Mouse (Mus musculus) activated CD4-positive, CD25-positive, alpha-beta regulatory T cell, adult 4 months (primary cell): Measurements from ENCODE around the gene Mef2b. TPM values are rescaled to one million over a fixed set of nuclear protein-coding genes. Genes with fewer than 3 reads are reported as not detected.

Experiments
- ATAC-seq: one replicate; pipeline ENCODE4 v1.8.0; 2017
- polyA plus RNA-seq, 2 experiments: library from polyadenylated mRNA; unstranded; fragments of 100-300 nt; shearing (Covaris generic); gene quantifications; one replicate each; pipeline ENCODE4 v1.2.1; 2017

Gene Mef2b
- not detected for polyA plus RNA-seq

- ATAC-seq, result peak; percentile 90
Measured at GRCm38 (mm10) chr8:70139026-70139857, at the start of gene Mef2b, which contains the start of the genes Rfxank and Borcs8. Mef2b (plus strand) TSS chr8:70139711. Rfxank (minus strand) TSS chr8:70139154. Borcs8 (plus strand) TSS chr8:70139499.

GRCm38 (mm10) chr8:70092786-70093185 is 46.7 kb upstream of the Mef2b start:
- ATAC-seq, result no peak

DNA sequence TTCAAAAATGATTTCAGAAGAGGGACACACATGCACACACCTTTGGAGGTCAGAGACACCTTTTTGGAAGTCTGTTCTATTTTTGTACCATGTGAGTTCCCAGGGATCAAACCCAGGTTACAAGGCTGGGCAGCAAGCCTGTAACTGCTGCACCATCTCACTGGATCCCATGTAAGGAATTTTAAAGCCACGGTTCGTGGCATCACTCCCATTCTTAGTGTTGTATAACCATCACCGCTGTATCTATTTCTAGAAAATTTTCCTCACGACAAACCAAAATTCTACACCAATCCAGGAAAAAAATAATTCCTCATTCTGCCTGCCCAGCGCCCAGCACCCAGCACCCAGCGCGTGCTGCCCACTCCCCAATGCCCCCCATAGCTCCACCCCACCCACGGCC is 40.2 kb upstream of the Mef2b start:
- ATAC-seq, result no peak

DNA sequence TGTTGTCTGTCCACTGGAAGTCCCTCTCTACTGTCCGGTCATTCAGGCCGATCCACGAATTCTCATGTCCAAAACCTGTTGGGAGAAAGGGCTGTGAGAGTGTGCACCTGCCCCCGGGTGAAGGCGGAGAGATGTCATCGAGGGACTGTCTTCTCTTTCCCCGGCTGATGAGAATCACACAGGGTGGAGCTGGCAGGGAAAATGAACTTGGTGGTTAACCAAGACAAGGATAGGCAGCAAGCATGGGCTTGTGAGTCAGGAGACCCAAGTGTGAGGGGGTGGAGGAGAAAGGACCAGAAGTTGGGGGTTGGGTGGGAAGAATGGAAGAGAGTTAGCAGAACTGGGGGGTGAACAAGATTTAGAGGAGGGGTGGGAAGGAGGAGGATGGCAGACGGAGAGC is 39.3 kb upstream of the Mef2b start:
- ATAC-seq, result no peak

- peak; percentile 73 for ATAC-seq
Measured at GRCm38 (mm10) chr8:70104506-70104905, 35.0 kb upstream of the Mef2b start.

DNA sequence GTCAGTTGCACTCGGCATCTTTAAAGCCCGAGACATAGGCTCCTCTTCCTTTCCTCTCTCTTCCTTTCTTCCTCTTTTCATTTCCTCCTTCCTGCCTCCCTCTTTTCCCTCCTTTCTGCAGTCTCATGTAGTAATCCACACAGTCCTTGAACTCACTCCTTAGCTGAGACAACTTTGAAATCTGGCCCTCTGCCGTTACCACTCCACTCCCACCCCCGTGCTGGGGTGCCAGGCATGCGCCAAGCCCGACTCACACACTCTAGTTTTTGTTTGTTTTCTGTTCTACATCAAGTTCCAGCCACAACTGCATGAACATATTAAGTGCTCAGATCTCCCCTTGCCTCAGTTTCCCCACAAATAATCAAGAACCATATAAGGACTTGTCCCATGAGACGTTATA is 34.6 kb upstream of the Mef2b start:
- no peak for ATAC-seq

- no peak for ATAC-seq
Measured at GRCm38 (mm10) chr8:70110451-70110850, 29.1 kb upstream of the Mef2b start.

DNA sequence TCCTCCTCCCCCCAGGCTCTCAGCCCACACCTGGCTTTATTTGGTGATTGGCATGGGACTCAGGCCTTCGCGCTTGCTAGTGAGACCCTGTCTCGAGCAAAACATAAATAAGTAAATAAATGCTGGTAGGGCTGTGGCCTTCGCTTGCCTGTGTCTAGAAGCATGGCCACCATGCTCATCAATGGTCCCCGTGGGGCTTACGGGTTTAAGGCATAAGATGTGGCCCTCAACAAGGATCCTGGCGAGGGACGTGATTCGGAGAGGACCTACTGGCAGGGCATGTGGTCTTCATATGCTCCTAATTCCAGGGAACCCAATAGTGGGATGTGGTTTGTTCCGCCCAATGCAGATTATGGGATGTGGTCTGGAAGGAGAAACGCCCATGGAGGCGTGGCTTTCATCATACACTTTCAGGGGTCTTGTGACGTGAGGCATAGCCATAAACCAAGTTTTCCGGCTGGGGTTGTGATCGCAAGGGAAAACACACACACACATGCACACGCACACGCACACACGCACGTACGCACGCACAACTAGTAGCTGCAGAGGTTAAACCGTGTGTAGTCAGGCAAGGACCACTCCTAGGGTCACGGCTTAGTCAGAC is 28.2 kb upstream of the Mef2b start:
- no peak for ATAC-seq

- ATAC-seq, result no peak
Measured at GRCm38 (mm10) chr8:70112401-70113016, 27.0 kb upstream of the Mef2b start.

- ATAC-seq, result no peak
Measured at GRCm38 (mm10) chr8:70114488-70114887, 25.0 kb upstream of the Mef2b start.

GRCm38 (mm10) chr8:70114892-70115291 is 24.6 kb upstream of the Mef2b start:
- no peak for ATAC-seq

GRCm38 (mm10) chr8:70117611-70118010 is 21.9 kb upstream of the Mef2b start:
- ATAC-seq, result no peak

DNA sequence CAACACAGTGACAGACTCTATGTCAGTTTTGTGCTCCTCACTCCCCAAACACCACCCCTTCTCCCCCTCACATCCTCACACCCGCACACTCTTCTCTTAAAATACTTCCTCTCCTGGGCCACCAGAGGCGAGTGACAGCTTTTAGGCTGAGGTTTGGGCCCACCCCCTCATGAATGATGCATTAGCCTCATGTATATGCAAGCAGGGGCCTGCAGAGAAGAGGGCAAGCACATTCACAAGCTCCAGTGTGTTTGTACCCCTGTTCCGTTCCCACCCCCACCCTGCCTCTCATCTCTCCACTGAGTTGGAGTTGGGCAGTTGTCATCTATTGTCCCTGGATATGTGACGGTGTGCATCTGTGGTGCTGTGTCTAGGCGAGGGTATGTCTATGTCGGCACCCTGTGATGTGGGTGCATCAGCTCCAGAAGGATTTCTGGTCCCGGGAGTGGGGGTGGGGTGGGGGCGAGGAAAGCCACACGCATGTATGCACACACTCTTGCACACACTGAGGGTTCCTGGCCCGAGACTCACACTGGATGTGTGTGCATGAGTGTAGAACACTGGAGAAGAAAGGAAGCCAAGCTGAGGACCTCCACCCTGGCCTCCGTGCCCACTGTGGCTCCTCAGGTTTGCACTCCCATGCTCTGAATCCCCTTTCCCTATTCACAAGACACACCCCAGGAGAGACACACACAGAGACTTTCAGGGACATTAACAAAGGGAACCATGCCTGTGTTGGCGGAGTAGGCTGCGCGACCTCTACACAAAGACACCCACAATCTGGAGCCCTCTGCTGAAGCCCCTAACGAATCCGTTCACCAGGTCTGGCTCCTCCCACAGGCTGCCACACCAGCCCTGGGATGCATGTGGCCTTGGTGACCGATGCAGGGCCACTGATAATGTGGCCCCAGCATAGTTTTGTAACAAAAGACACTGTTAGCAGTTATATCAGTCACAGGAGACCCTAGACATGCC is 20.5 kb upstream of the Mef2b start:
- no peak for ATAC-seq

- ATAC-seq, result no peak
Measured at GRCm38 (mm10) chr8:70120667-70121066, 18.8 kb upstream of the Mef2b start, which contains the start of gene Ncan. Ncan (minus strand) TSS chr8:70120873.

GRCm38 (mm10) chr8:70122863-70123262 is 16.6 kb upstream of the Mef2b start:
- peak; percentile 43 for ATAC-seq

GRCm38 (mm10) chr8:70124992-70125391 is 14.5 kb upstream of the Mef2b start:
- ATAC-seq, result no peak

- no peak for ATAC-seq
Measured at GRCm38 (mm10) chr8:70128435-70128834, 11.1 kb upstream of the Mef2b start.

DNA sequence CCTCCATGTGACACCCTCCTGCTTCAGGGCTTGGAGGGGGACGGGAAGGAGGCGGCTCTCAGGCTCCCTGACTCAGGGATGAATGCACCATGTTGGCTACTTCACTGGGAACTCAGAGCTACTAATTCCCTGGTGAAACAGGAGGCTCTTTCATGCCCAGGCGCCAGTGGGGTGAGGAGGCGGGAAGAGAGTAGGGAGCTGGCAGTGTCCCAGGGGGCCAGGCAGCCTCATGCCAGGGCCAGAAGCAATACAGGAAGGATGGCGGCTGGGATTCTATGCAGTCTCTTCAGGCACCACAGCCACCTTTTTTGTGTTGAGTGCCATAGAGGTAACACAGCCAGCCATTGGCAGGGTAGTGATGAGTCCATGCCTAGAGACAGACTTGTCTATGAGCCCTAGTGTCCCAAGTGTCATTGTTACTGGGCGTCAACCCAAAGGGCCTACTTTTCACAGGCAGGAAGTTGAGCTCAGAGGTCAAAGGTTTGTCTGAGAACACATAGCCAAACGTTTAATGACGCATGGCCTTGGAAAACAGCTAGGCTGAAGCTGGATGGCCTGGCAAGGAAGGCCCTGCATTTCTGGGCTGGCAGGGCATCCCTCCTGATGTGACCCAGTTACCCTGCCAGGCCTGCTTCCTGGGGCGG is 10.1 kb upstream of the Mef2b start:
- no peak for ATAC-seq

DNA sequence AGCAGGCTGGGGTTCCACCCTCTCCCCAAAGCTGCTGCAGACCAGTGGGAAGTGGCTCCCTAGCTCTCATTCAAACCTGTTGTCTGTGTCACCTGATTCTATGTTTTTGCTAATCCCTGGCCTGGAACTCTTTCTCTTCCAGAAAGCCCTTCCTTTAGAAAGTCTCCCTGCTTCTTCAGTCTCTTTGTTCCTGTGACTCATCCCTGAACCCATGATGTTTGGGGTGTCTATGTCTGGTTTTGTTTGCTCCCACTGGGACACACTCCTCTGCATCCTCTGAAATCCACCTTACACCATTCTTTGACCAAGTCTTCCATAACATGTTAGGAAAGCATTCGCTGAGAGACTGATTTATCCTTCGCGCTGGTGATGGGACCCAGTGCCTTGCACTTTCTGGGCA is 9.4 kb upstream of the Mef2b start:
- ATAC-seq, result no peak

DNA sequence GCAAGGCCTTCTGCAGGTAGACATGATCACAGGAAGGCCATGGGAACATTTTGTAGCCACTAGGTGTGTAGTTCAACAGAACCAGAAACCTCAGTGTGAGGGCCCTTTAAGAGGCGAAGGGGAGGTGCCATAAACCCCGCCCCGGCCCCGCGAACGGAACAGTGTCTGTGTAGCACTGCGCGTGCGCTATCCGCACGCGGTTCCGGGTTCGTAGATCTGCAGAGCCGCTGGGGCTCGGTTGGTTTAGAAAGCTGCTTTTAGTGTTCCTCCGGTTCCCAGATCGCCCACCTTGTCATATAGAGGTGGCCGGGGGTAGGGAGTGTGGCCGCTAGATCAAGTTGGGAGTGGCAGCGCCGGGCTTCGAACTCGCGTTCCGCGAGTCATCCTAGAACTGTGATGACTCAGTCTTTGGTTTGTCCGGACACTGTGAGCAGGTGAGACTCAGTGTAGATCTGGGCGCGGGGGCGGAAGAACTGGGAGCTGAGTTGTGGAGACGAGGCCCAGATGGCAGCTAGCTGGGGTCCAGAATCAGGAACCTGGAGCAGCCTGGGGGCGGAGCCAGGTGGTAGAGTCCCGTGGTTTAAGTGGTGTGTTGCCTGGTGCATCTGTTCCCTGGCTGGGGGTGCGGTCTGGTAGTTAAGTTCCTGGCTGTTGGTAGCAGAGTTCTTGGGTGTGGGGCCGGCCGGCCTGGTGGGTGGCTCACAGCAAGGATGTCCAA is 8.2 kb upstream of the Mef2b start, which contains the start of gene Nr2c2ap:
Gene Nr2c2ap, plus strand, starts transcription at position 168 of the 718 bp plus-strand sequence.
- ATAC-seq, result peak; percentile 93

GRCm38 (mm10) chr8:70134086-70134485 is 5.4 kb upstream of the Mef2b start:
- ATAC-seq, result no peak
